Mouse (Mus musculus) midbrain, embryonic 13.5 days (tissue): ENCODE measurements around the gene Olfr1383. TPM values are rescaled to one million over a fixed set of nuclear protein-coding genes. Genes with fewer than 3 reads are reported as not detected.
"Not testable (repeated sequence)": the region's sequence is repeated elsewhere in the genome, so short reads cannot be mapped to it uniquely, and the experiment has no call there.

Source experiments
- ATAC-seq: fragments of 200-750 bp; cut with Nextera tagmentation; 2 replicates; pipeline ENCODE4 v1.8.0; 2017; ENCODE audit warnings: mild to moderate bottlenecking, moderate TSS enrichment, moderate library complexity
- H3K27ac ChIP-seq: fragments of 300-500 bp; sonication (generic); 2 replicates; pipeline ENCODE4 v1.5.1; 2015; ENCODE audit warnings: inconsistent platforms, mild to moderate bottlenecking, moderate library complexity
- H3K27me3 ChIP-seq: fragments of 300-500 bp; sonication (generic); 2 replicates; pipeline ENCODE4 v1.6.1; 2015; ENCODE audit warnings: mild to moderate bottlenecking, inconsistent platforms
- H3K36me3 ChIP-seq: fragments of 300-500 bp; sonication (generic); 2 replicates; pipeline ENCODE4 v1.6.1; 2015; ENCODE audit warnings: mild to moderate bottlenecking, inconsistent platforms
- H3K4me1 ChIP-seq: fragments of 300-500 bp; sonication (generic); replicated peaks from 2 replicates; pipeline ENCODE4 v1.6.1; 2015; ENCODE audit warnings: inconsistent platforms
- H3K4me2 ChIP-seq: fragments of 300-500 bp; sonication (generic); replicated peaks from 2 replicates; pipeline ENCODE4 v1.6.1; 2015; ENCODE audit warnings: moderate library complexity, mild to moderate bottlenecking, inconsistent platforms
- H3K4me3 ChIP-seq: fragments of 300-500 bp; sonication (generic); replicated peaks from 2 replicates; pipeline ENCODE4 v1.5.1; 2015; ENCODE audit warnings: mild to moderate bottlenecking, inconsistent platforms
- H3K9ac ChIP-seq: fragments of 300-500 bp; sonication (generic); replicated peaks from 2 replicates; pipeline ENCODE4 v1.6.1; 2015; ENCODE audit warnings: mild to moderate bottlenecking, inconsistent platforms
- H3K9me3 ChIP-seq: fragments of 300-500 bp; sonication (generic); 2 replicates; pipeline ENCODE4 v1.6.1; 2016; ENCODE audit warnings: mild to moderate bottlenecking, inconsistent platforms
- WGBS: fragments of 180-500 bp; shearing (Covaris S2); methylation state at CpG from one replicate; pipeline ENCODE4 v1.1.7; 2015; 5-methylcytosine and 5-hydroxymethylcytosine counted together
- polyA plus RNA-seq: library from polyadenylated mRNA; unstranded; fragments of >200 nt; fragmentation: Nextera tagmentation; extraction: Ambion mirVana; gene quantifications from 2 replicates; pipeline ENCODE4 v1.2.1, GENCODE M21; 2015

Olfr1383 gene
- polyA plus RNA-seq = not detected in 2 replicates

DNA sequence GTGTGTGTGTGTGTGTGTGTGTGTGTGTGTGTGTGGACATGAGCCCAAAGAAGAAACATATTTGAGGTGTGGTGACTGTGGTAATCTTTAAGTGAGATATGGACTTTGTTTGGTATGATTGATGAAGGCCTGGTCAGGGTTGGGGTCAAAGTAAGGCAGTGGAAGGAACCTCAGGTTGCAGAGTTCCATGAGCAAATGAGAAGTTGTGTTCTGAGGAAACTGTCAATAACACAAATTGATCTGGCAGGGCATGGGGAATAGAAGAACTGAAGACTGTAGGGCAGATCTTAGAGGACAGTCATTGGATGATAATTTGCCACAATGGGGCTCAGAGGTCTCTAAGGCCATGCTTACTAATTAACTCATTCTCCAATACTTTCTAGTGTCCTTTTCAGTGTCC is at the start of gene Olfr1383:
Olfr1383 (plus strand) TSS at position 301 of the 400 bp plus-strand sequence.
- H3K36me3 ChIP-seq = no peaks in the 10 kb centered on the region
- H3K9me3 ChIP-seq = no peaks in the 10 kb centered on the region
- H3K4me2 ChIP-seq = no peak within 1 kb of the TSS
- no peak within 1 kb of the TSS for H3K27ac ChIP-seq
- no peak within 1 kb of the TSS for H3K9ac ChIP-seq
- ATAC-seq = no peak
- no peaks in the 10 kb centered on the region for H3K4me1 ChIP-seq
- H3K4me3 ChIP-seq = no peak within 1 kb of the TSS
- H3K27me3 ChIP-seq = no peaks in the 10 kb centered on the region

- H3K9me3 ChIP-seq = no peaks in the 10 kb centered on the region
- no peak overlapping the region for H3K4me2 ChIP-seq
- H3K27me3 ChIP-seq = no peaks in the 10 kb centered on the region
- H3K36me3 ChIP-seq = no peaks in the 10 kb centered on the region
- H3K9ac ChIP-seq = no peak overlapping the region
- no peak overlapping the region for H3K27ac ChIP-seq
- no peak overlapping the region for H3K4me3 ChIP-seq
- H3K4me1 ChIP-seq = no peaks in the 10 kb centered on the region
- no peak for ATAC-seq
- 64% methylated on average over 4 of the region's 4 CpGs for WGBS
These were observed 33.5 kb upstream of the Olfr1383 start for GRCm38 (mm10) chr11:49485973-49486372.

DNA sequence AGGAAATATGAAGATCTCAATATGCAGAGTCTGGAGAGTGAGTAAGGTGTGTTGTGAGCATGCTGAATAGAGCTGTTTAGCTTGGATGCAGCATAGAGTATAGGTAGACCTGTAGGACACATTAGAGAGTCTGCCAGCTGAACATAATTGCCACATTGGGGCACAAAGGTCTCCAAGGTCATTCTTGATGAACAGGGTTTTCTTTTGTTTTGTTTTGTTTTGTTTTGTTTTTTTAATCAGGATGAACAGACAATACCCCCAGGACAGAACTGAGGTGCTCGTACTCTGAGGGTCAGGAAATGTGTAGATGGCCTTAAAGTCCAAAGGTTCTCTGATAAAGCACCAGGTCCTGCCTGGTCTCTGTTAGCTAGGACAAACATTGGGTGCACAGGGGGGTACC is 30.7 kb upstream of the Olfr1383 start, which contains the start of gene Olfr1385:
Olfr1385 (plus strand) TSS at position 301 of the 400 bp plus-strand sequence.
- not testable (repeated sequence) for H3K4me3 ChIP-seq, H3K27me3 ChIP-seq, H3K4me1 ChIP-seq, H3K9ac ChIP-seq, H3K9me3 ChIP-seq, H3K36me3 ChIP-seq, ATAC-seq, H3K27ac ChIP-seq, H3K4me2 ChIP-seq
- whole genome bisulfite sequencing = 86% methylated on average over 1 of the region's 1 CpGs

DNA sequence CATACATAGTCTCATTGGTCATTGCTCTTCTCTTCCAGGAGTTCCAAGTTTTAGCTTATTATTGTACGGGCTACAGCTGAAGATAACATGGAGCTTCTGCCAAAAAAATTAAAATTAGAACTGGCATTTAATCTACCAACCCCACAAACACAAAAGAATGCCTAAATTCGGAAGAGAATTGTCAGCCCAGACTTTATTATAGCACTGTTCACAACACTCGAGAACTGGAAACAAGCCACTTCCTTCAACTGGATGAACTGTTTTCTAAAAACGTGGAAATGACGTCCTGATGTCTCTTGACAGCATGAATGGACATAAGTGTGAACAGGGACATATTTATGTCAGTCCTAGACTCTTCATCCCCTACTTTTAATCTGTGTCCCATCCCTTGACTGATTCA is 1.4 kb upstream of the Olfr1383 start:
- Histone ChIP-seq H3K9me3 (no peaks in the 10 kb centered on the region), H3K4me1 (no peaks in the 10 kb centered on the region), H3K4me2 (no peak overlapping the region), H3K27me3 (no peaks in the 10 kb centered on the region), H3K9ac (no peak overlapping the region), H3K27ac (no peak overlapping the region), H3K4me3 (no peak overlapping the region), H3K36me3 (no peaks in the 10 kb centered on the region)
- no peak for ATAC-seq
- WGBS = 81% methylated on average over 5 of the region's 5 CpGs

DNA sequence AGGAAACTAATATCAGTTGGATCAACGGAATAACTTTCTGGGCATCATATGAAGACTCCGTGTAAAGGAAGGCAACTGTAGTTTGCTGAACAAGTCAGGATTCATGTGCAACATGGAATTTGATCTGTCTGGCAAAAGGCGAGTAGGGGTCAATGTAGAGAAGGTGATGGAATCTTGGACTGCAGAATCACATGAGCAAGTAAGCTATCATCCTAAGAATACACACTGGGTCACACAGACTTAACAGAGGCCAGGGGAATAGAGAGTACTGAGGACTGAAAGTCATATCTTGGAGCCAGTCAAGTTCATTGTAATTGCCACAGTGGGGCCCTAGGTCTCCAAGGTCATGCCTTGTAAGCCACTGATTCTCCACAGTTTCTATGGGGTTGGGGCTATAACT is 8.5 kb downstream of the Olfr1383 start, which contains the start of gene Olfr1382:
Olfr1382 (plus strand) TSS at position 301 of the 400 bp plus-strand sequence.
- no peaks in the 10 kb centered on the region for H3K27me3 ChIP-seq
- 80% methylated on average over 3 of the region's 3 CpGs for WGBS

GRCm38 (mm10) chr11:49532761-49533160 is 13.3 kb downstream of the Olfr1383 start:
- Histone ChIP-seq H3K27me3 (no peaks in the 10 kb centered on the region), H3K9me3 (no peaks in the 10 kb centered on the region), H3K4me2 (no peak overlapping the region), H3K4me1 (no peaks in the 10 kb centered on the region), H3K27ac (no peak overlapping the region), H3K9ac (no peak overlapping the region), H3K4me3 (no peak overlapping the region), H3K36me3 (no peaks in the 10 kb centered on the region)
- no peak for ATAC-seq

More for the DNA sequence above, 8.5 kb downstream of the Olfr1383 start, which contains the start of gene Olfr1382:
- no peak within 1 kb of the TSS for H3K27ac ChIP-seq
- H3K9ac ChIP-seq = no peak within 1 kb of the TSS
- H3K4me2 ChIP-seq = no peak within 1 kb of the TSS
- no peaks in the 10 kb centered on the region for H3K36me3 ChIP-seq
- no peaks in the 10 kb centered on the region for H3K4me1 ChIP-seq
- H3K4me3 ChIP-seq = no peak within 1 kb of the TSS
- ATAC-seq = no peak
- no peaks in the 10 kb centered on the region for H3K9me3 ChIP-seq

DNA sequence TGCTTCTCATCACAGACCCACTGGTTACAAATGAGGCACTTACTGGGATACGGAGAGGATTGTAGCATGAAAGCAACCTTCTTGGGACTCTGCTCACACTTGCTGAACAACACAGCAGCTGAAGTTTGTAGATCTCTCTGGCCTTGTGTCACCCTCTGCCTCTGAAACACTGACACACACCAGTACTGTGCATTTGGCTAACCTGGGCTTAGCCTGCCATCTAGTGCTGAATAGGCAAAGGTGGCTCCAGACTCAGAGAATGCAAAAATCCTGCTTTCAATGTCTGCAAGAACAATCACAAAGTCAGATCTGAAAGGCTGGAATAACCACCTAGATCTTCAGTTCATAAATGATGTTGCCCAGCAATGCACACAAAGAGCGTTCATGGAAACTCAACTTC is 17.2 kb downstream of the Olfr1383 start:
- H3K9me3 ChIP-seq, H3K4me1 ChIP-seq, H3K4me2 ChIP-seq, H3K4me3 ChIP-seq, H3K36me3 ChIP-seq, H3K9ac ChIP-seq, H3K27ac ChIP-seq, H3K27me3 ChIP-seq, ATAC-seq: not testable (repeated sequence)
- WGBS = 88% methylated on average over 2 of the region's 2 CpGs

DNA sequence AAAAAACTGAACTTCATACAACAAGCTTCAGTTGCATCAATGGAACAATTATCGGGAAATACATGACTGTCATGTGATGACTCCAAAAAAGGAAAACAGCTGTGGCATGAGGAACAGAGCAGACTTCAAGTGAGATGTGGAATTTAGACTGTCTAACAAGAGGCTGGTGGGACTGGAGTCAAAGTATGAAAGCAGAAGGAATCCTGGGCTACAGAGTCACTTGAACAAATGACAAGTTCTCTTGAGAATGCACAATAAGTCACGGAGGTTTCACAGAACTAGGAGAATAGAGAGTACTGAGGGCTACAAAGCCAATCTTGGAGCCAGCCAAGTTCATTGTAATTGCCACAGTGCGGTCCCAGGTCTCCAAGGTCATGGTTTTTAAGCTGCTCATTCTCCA is 23.7 kb downstream of the Olfr1383 start, which contains the start of gene Olfr1381:
Olfr1381 (plus strand) TSS at position 301 of the 400 bp plus-strand sequence.
- H3K4me2 ChIP-seq, H3K9ac ChIP-seq, H3K4me1 ChIP-seq, H3K9me3 ChIP-seq, H3K4me3 ChIP-seq, H3K27me3 ChIP-seq, H3K27ac ChIP-seq, ATAC-seq, H3K36me3 ChIP-seq: not testable (repeated sequence)
- WGBS = 55% methylated on average over 3 of the region's 3 CpGs

DNA sequence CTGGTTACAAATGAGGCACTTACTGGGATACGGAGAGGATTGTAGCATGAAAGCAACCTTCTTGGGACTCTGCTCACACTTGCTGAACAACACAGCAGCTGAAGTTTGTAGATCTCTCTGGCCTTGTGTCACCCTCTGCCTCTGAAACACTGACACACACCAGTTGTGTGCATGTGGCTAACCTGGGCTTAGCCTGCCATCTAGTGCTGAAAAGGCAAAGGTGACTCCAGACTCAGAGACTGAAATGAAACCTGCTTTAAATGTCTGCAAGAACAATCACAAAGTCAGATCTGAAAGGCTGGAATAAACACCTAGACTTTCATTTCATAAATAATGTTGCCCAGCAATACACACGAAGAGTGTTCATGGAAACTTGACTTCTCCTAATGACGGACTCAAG is 34.6 kb downstream of the Olfr1383 start:
- H3K27me3 ChIP-seq, H3K27ac ChIP-seq, H3K4me3 ChIP-seq, H3K4me2 ChIP-seq, H3K4me1 ChIP-seq, H3K9ac ChIP-seq, H3K9me3 ChIP-seq, H3K36me3 ChIP-seq, ATAC-seq: not testable (repeated sequence)
- 78% methylated on average over 3 of the region's 3 CpGs for WGBS

- 50% methylated on average over 5 of the region's 5 CpGs for WGBS
- not testable (repeated sequence) for H3K4me2 ChIP-seq, H3K27ac ChIP-seq, H3K9ac ChIP-seq, H3K4me1 ChIP-seq, H3K4me3 ChIP-seq, ATAC-seq, H3K27me3 ChIP-seq, H3K36me3 ChIP-seq, H3K9me3 ChIP-seq
These were observed 37.1 kb downstream of the Olfr1383 start, which contains the start of gene Olfr1380 for GRCm38 (mm10) chr11:49556578-49556977. TSS of gene Olfr1380 (plus strand) at chr11:49556878.

DNA sequence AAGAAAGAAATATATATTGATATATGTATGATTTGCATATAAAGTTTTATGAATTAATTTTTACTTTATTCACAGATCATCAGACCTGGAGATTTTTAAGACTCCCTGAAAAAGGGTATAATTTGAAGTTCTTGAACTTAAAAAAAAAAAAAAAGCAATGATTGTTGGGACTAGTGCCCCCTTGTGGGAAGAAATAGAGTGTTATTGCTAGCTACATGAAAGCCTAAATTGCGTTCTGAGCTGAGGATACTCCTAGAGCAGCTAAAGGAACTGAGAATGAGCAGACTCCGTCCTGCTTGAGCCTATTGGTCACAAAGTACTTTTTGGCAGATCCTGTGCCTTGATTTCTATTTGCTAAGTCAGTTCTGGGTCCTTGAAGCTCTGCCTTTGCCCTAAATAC is 55.6 kb downstream of the Olfr1383 start:
- WGBS = 37% methylated on average over 2 of the region's 2 CpGs
- not testable (repeated sequence) for H3K4me3 ChIP-seq, ATAC-seq, H3K27me3 ChIP-seq, H3K36me3 ChIP-seq, H3K9ac ChIP-seq, H3K4me2 ChIP-seq, H3K9me3 ChIP-seq, H3K27ac ChIP-seq, H3K4me1 ChIP-seq
